Mouse (Mus musculus): ENCODE data around the gene Ddb2. TPM values are rescaled to one million over a fixed set of nuclear protein-coding genes. Genes with fewer than 3 reads are reported as not detected.

Ddb2 gene
- polyA plus RNA-seq, 1 experiment from 2014 or later = 17.0 TPM

DNA sequence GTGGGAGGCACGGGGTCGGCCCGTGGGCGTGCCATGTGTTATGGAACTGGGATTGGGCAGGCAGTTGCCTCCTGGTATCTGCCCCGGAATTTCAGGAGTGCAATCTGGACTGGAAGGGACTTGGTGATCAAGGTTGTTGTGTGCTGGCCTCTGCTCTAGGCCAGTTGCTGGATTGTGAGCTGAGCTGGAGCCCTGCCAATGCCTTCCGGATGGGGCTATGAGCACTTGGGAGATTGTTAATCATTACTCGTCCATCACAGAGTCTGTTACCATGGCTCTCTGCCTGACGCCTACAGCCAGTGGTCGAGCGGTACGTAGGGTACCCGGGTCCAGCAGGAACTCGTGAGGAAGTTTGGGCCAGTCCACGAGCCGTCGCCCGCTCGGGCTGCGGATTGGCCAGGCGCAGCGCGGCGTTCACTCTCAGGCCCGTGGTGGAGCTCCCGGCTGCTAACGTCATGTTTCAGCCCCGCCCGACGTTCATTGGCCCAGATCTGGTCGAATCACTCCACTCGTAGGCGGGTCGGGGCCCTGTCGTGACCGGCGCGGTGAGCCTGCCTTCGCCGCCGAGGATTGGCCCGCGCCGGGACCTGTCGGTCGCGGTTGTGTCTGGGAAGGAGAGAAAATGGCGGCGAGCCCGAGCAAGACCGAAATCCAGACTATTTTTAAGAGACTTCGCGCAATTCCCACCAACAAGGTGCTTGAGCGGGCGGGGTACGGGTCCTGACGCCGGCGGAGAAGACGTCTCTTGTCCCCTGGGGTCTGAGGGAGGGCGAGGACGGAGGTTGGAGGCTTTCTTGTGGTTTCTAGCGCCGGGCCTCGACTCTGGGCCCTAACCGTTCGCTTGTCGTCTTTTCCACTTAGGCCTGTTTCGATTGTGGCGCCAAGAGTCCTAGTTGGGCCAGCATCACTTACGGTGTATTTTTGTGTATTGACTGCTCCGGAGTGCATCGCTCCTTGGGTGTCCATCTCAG lies 28.2 kb upstream of the Ddb2 start, which contains the start of gene Arfgap2:
Gene Arfgap2, plus strand, starts transcription at position 264 of the 971 bp plus-strand sequence.
- peak within 1 kb of the TSS; percentile 85 for H3K9ac ChIP-seq
- peaks cover 65% of the 10 kb centered on the region for H3K36me3 ChIP-seq
- H3K27ac ChIP-seq = peak within 1 kb of the TSS; percentile 93
- peak; percentile 99 for ATAC-seq (replicated peaks; ENCODE audit: low FRiP score)
- H3K4me1 ChIP-seq = peaks cover 26% of the 10 kb centered on the region
- H3K4me2 ChIP-seq = peak within 1 kb of the TSS; percentile 66
- peak within 1 kb of the TSS; percentile 75 for H3K4me3 ChIP-seq (replicated peaks)
- no peaks in the 10 kb centered on the region for H3K27me3 ChIP-seq
- H3K9me3 ChIP-seq (replicated peaks) = no peaks in the 10 kb centered on the region
- under 1% methylated on average over 72 of the region's 72 CpGs for whole genome bisulfite sequencing

DNA sequence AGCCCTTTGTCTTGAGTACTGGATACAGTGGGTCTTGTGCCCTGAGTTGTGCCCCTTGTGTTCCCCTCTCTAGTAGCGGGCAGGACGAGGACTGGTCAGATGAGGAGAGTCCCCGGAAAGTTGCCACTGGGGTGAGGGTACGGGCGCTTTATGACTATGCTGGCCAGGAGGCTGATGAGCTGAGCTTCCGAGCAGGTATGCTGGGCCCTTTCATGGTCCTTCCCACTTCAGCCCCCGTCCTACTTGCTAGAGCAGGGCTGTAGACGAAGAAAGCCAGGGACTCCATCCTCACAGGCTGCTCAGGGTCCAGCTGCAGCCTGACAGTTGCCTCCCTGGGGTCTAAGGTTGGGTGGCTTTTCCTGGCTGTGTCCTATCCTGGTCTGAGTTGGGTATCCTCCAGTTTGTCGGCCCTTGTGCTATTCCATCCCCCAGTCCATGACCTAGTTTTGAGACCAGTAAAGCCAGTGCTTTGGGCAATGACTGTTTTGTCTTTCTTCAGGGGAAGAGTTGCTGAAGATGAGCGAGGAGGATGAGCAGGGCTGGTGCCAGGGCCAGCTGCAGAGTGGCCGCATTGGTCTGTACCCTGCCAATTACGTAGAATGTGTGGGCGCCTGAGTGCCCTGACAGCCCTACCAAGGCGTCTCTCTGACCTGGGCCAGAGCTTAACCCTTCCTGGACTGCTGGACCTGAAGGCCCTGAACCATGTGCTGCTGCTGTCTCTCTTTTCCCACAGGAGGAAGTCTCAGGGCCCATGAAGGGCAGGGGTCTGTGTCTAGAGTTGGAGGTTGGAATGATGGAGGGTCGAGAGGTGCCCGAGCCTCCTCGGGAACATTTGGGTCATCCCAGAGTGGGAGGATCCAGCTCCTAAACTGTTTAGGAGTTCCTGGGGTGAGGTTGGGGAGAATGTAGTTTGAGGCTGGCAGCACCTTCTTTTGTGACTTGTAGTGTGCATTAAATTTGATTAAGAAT lies 27.2 kb upstream of the Ddb2 start:
- H3K27ac ChIP-seq = peak overlapping the region; percentile 93
- H3K4me2 ChIP-seq = peak overlapping the region; percentile 66
- 80% methylated on average over 17 of the region's 17 CpGs for WGBS
- peaks cover 26% of the 10 kb centered on the region for H3K4me1 ChIP-seq
- no peaks in the 10 kb centered on the region for H3K27me3 ChIP-seq
- ATAC-seq (replicated peaks; ENCODE audit: low FRiP score) = no peak
- no peaks in the 10 kb centered on the region for H3K9me3 ChIP-seq (replicated peaks)
- H3K9ac ChIP-seq = peak overlapping the region; percentile 44
- H3K4me3 ChIP-seq (replicated peaks) = peak overlapping the region; percentile 75
- peaks cover 55% of the 10 kb centered on the region for H3K36me3 ChIP-seq

DNA sequence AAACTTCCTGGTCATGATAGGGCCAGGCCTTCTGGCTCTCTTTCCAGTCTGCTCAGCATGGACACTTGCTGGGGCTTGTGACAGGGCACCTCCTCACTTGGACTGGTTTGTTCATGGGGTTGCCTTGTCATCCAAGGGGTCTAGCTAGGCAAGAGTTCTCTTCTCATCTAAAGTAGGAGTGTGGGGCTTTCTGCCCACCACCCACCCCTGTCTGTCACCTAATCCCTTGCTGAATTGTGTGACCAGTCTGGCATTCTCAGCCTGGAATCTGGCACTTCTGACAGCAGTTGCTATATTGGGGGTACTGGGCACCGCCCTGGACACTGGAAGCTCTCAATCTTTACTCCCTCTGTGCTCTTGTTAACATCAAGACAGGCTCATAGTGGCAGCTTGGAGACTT lies 22.7 kb upstream of the Ddb2 start:
- H3K27me3 ChIP-seq = peaks cover 21% of the 10 kb centered on the region
- peaks cover 28% of the 10 kb centered on the region for H3K36me3 ChIP-seq
- H3K27ac ChIP-seq = no peak overlapping the region
- H3K4me2 ChIP-seq = no peak overlapping the region
- H3K9me3 ChIP-seq (replicated peaks) = no peaks in the 10 kb centered on the region
- H3K4me1 ChIP-seq = peaks cover 45% of the 10 kb centered on the region
- no peak overlapping the region for H3K9ac ChIP-seq
- ATAC-seq (replicated peaks; ENCODE audit: low FRiP score) = no peak
- 100% methylated on average over 1 of the region's 1 CpGs for WGBS
- no peak overlapping the region for H3K4me3 ChIP-seq (replicated peaks)

DNA sequence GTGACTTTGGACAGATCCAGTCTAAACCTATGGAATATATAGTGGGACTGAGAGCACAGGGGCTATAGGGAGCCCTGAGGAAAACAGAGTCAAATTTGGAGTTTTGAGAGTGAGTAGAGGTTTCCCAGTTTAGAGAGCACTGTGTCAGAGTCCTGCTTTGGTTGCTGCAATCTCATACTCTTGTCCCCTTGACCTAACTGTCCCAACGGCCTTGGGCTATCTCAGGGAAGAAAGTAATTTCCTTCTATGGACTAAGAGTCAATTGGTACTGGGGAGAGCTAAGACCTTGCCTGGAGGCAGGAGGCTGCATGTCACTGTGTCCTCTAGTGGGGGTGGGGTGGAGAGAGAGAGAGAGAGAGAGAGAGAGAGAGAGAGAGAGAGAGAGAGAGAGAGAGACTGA lies 22.0 kb upstream of the Ddb2 start:
- ATAC-seq (replicated peaks; ENCODE audit: low FRiP score) = no peak
- 61% methylated on average over 1 of the region's 1 CpGs for WGBS
- H3K27ac ChIP-seq = no peak overlapping the region

DNA sequence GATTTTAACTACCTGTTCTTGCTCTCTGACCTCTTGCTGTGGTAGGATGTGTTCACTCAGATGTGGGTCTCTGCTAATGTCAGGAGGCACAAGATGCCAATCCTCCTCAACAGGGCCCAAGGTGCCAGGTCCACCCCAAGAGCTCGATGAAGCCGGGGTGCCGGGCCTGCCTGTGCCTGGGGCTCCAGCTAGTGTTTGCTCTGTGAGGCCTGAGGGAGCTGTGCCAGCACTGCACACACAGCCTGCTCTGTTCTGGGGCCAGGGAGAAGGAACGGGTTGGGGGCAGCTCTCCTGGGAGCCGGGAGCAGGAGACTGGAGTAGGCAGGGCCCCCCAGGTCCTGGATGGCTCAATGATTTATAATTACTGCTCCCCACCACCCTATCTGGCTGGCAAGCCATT lies 21.3 kb upstream of the Ddb2 start:
- Histone ChIP-seq H3K9me3 (replicated peaks) (no peaks in the 10 kb centered on the region), H3K4me1 (peaks cover 36% of the 10 kb centered on the region), H3K4me2 (peak overlapping the region; percentile 90), H3K36me3 (peaks cover 24% of the 10 kb centered on the region), H3K9ac (peak overlapping the region; percentile 62), H3K27ac (peak overlapping the region; percentile 90), H3K4me3 (replicated peaks) (peak overlapping the region; percentile 83), H3K27me3 (peaks cover 34% of the 10 kb centered on the region)
- 65% methylated on average over 5 of the region's 5 CpGs for WGBS
- ATAC-seq (replicated peaks; ENCODE audit: low FRiP score) = no peak

More for the DNA sequence above, 22.0 kb upstream of the Ddb2 start:
- no peaks in the 10 kb centered on the region for H3K9me3 ChIP-seq (replicated peaks)
- H3K4me2 ChIP-seq = no peak overlapping the region
- no peak overlapping the region for H3K4me3 ChIP-seq (replicated peaks)
- H3K36me3 ChIP-seq = peaks cover 28% of the 10 kb centered on the region
- peaks cover 38% of the 10 kb centered on the region for H3K4me1 ChIP-seq
- H3K9ac ChIP-seq = no peak overlapping the region
- H3K27me3 ChIP-seq = peaks cover 27% of the 10 kb centered on the region

DNA sequence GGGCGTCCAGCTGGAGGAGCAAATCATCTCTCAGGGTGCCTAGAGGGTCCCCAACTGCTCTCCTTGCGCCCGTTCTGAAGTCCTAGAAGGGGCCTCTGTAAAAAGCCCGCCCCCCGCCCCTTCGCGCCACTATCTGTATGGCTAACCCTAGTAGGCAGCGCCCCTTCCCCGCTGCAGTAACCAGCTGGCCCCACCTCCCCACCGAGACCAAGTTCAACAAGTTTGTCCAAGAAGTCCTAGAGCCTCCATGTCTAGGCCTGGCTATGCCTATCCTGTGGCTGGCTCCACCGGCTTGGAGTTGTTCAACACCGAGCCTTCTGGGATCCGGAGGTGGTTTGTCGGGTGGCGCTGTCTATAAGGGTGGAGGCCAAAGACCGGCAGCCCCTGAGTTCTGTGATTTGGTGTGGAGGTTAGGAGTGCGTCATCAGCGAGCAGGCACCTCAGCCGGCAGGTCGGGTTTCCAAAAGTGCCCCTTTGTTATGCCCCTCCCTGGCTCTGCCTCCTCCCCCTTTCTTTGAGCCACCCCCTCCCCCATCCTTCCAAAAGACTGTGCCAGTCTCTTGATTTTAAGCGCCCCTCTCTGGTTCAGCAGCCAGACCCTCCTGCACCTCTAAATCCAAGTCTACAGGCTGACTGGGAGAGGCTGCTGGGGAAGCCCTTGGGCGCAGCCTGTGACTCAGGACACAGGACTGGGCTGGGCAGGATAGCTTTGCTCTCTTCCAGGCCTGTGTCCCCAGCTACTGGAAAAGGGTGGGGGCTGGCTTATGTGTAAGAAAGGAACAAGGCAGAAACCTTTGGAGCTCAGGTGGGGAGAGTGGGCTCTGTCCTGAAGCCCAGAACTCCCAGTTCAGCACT lies 20.6 kb upstream of the Ddb2 start:
- Histone ChIP-seq H3K27me3 (peaks cover 39% of the 10 kb centered on the region), H3K27ac (peak overlapping the region; percentile 90), H3K4me3 (replicated peaks) (peak overlapping the region; percentile 83), H3K4me1 (peaks cover 36% of the 10 kb centered on the region), H3K9ac (peak overlapping the region; percentile 62), H3K4me2 (peak overlapping the region; percentile 90), H3K9me3 (replicated peaks) (no peaks in the 10 kb centered on the region), H3K36me3 (peaks cover 17% of the 10 kb centered on the region)
- WGBS = 2% methylated on average over 22 of the region's 22 CpGs
- ATAC-seq (replicated peaks; ENCODE audit: low FRiP score) = peak; percentile 79

DNA sequence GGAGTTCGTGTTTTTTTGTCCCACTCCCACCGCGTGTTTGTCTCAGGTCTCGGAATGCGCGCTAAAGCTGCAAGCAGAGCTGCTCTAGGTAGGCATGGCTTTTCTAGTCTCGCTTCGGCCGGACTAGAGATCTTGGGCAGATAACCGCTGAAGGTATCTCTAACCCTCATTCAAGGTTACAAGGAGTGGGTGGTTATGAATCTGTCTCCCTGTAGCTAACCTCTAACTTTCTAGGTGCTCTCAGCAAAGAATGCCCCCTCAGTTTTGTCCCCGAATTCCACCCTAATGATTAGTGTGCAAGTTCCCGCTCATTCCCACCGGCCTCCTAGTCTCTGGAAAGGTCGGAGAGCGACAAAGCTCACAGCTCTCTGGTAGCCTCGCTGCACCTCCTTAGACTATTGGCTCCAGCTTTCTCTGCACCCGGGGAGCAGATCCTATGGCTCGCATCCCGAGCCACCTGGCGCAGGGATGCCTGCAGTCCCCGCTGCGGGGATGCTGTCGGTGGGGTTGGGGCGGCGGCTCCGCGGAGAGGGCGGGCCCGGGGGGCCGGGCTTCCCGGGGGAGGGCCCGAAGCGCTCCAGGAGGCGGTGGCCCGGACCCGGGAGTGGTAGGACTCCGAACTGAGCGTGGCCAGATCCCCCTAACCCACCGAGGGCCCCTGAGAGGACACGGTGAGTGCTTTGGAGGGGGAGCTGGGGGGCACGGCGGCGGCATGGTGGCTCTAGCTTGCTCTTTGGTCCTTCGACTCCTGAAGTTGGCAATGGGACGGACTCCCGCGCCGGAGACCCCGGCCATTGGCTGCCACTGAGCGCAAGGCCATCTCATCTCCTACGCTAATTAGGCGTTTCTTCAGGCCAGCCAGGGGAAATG lies 19.7 kb upstream of the Ddb2 start:
- H3K36me3 ChIP-seq = peaks cover 11% of the 10 kb centered on the region
- no peaks in the 10 kb centered on the region for H3K9me3 ChIP-seq (replicated peaks)
- under 1% methylated on average over 52 of the region's 52 CpGs for WGBS
- H3K4me1 ChIP-seq = peaks cover 36% of the 10 kb centered on the region
- peaks cover 42% of the 10 kb centered on the region for H3K27me3 ChIP-seq
- peak overlapping the region; percentile 90 for H3K27ac ChIP-seq
- H3K9ac ChIP-seq = peak overlapping the region; percentile 62
- peak overlapping the region; percentile 83 for H3K4me3 ChIP-seq (replicated peaks)
- peak overlapping the region; percentile 90 for H3K4me2 ChIP-seq
- ATAC-seq (replicated peaks; ENCODE audit: low FRiP score) = peak; percentile 72

DNA sequence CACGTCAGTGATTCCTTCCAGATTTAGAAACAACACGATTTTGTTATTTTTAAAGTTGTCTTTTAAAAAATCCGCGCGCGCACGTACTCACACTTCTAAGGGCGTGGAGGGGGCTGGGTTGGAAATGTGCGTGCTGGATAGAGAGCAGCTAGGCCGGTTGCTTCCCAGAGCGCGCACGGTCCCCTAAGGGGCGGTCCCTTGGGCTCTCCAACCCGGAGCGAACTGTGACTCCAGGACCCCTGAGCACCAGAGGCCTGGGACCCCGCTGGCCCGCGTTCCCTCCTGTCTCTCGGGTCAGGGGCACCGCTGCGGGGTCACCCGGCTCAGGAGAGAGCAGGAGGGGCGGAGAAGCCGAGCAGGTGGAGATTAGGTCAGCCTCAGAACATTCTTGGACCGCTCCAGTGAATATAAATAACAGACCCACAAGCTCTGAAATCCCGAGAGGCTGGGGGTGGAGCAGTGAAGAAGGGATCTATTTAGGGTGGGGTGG lies 18.9 kb upstream of the Ddb2 start, which contains the start of gene Pacsin3:
Gene Pacsin3, plus strand, starts transcription at position 294 of the 490 bp plus-strand sequence.
- 1% methylated on average over 27 of the region's 27 CpGs for WGBS
- H3K4me2 ChIP-seq = peak within 1 kb of the TSS; percentile 90
- no peaks in the 10 kb centered on the region for H3K9me3 ChIP-seq (replicated peaks)
- peak within 1 kb of the TSS; percentile 83 for H3K4me3 ChIP-seq (replicated peaks)
- peaks cover 4% of the 10 kb centered on the region for H3K36me3 ChIP-seq
- peak within 1 kb of the TSS; percentile 62 for H3K9ac ChIP-seq
- peaks cover 42% of the 10 kb centered on the region for H3K27me3 ChIP-seq
- peak; percentile 37 for ATAC-seq (replicated peaks; ENCODE audit: low FRiP score)
- peaks cover 36% of the 10 kb centered on the region for H3K4me1 ChIP-seq
- H3K27ac ChIP-seq = peak within 1 kb of the TSS; percentile 90

DNA sequence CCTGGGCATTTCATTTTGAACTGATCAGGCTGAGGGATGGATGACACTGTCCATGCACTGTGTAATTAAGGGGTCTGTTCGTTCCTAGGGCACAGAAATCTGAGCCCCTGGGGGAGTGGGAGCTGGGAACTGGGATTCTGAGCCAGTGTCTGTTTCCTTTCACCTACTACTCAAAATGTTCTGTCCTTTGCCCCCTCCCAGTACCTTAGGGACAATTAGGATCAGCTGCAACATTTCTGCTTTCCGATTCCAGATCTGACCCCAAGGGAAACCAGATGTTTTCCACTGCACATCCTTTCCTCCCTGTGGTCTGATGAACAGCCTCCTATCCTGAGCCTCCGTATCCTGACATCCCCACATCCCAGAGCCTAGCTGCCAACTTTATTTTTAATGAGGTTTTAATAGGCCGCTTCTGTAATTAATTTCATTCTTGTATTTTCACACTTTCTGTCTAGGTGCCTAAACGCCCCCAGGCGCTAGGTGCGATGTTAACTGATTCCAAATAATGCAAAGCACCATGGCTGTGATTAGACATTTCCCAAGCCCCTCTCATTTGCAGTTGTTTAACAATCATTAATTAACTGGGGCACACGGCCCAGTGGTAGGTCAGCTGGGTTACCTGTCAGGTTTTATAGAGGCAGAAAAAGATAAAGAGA lies 18.1 kb upstream of the Ddb2 start:
- WGBS = 23% methylated on average over 8 of the region's 8 CpGs
- ATAC-seq (replicated peaks; ENCODE audit: low FRiP score) = no peak
- H3K9me3 ChIP-seq (replicated peaks) = no peaks in the 10 kb centered on the region
- no peaks in the 10 kb centered on the region for H3K36me3 ChIP-seq
- H3K27me3 ChIP-seq = peaks cover 42% of the 10 kb centered on the region
- H3K27ac ChIP-seq = no peak overlapping the region
- peak overlapping the region; percentile 83 for H3K4me3 ChIP-seq (replicated peaks)
- no peak overlapping the region for H3K9ac ChIP-seq
- H3K4me2 ChIP-seq = peak overlapping the region; percentile 90
- peaks cover 36% of the 10 kb centered on the region for H3K4me1 ChIP-seq

DNA sequence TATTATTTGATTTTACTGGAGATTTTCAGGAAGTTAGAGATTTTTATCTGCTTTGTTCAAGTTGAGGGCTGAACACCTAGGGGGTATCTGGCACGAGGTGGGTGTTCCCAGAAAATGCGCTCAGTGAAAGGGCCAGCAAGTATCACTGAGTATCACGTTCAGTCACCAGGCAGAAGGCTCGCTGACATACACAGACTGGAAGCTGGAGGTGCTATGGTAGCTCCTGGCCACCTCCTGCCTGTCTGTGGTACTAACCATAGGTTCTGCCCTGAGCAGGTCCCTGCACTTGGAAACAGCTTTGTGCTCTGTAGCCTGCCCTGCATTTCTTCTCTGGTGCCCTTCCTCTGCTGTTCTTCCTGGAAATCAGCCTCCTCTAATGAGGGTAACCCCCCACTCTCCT lies 15.7 kb upstream of the Ddb2 start:
- H3K4me3 ChIP-seq (replicated peaks) = no peak overlapping the region
- peaks cover 27% of the 10 kb centered on the region for H3K4me1 ChIP-seq
- H3K27ac ChIP-seq = no peak overlapping the region
- peaks cover 42% of the 10 kb centered on the region for H3K27me3 ChIP-seq
- H3K9ac ChIP-seq = no peak overlapping the region
- no peaks in the 10 kb centered on the region for H3K9me3 ChIP-seq (replicated peaks)
- 55% methylated on average over 4 of the region's 4 CpGs for WGBS
- no peak overlapping the region for H3K4me2 ChIP-seq
- no peaks in the 10 kb centered on the region for H3K36me3 ChIP-seq
- ATAC-seq (replicated peaks; ENCODE audit: low FRiP score) = no peak
